Mouse (Mus musculus): Measurements from ENCODE around the gene Tarsl2. TPM values are rescaled to one million over a fixed set of nuclear protein-coding genes. Genes with fewer than 3 reads are reported as not detected.
A peak's percentile ranks its signal among the peaks of the same experiment; 100 is the strongest.

Gene Tarsl2
- polyA plus RNA-seq, 1 experiment from 2014 or later = 19.7 TPM

- Histone ChIP-seq H3K9ac (ENCODE audit: low read depth, low read length) (no peak overlapping the region), H3K36me3 (ENCODE audit: control insufficient read depth, insufficient read depth, low read length) (no peaks in the 10 kb centered on the region), H3K27ac (ENCODE audit: low read depth, low read length) (no peak overlapping the region), H3K4me2 (ENCODE audit: low read length) (no peak overlapping the region), H3K27me3 (replicated peaks; ENCODE audit: control insufficient read depth, insufficient read depth, low read length) (no peaks in the 10 kb centered on the region), H3K4me3 (ENCODE audit: low read length) (no peak overlapping the region), H3K4me1 (ENCODE audit: control insufficient read depth, insufficient read depth, low read depth, low read length) (no peaks in the 10 kb centered on the region), H3K9me3 (ENCODE audit: control insufficient read depth, low read length) (no peaks in the 10 kb centered on the region)
- WGBS = 85% methylated on average over 3 of the region's 3 CpGs
- no peak for ATAC-seq
Measured at GRCm38 (mm10) chr7:65623330-65623729, 21.4 kb upstream of the Tarsl2 start.

GRCm38 (mm10) chr7:65625528-65625927 lies 19.2 kb upstream of the Tarsl2 start:
- H3K4me2 ChIP-seq (ENCODE audit: low read length) = no peak overlapping the region
- H3K9ac ChIP-seq (ENCODE audit: low read depth, low read length) = no peak overlapping the region
- no peaks in the 10 kb centered on the region for H3K27me3 ChIP-seq (replicated peaks; ENCODE audit: control insufficient read depth, insufficient read depth, low read length)
- H3K27ac ChIP-seq (ENCODE audit: low read depth, low read length) = no peak overlapping the region
- H3K36me3 ChIP-seq (ENCODE audit: control insufficient read depth, insufficient read depth, low read length) = no peaks in the 10 kb centered on the region
- no peaks in the 10 kb centered on the region for H3K4me1 ChIP-seq (ENCODE audit: control insufficient read depth, insufficient read depth, low read depth, low read length)
- WGBS = 53% methylated on average over 2 of the region's 2 CpGs
- no peak for ATAC-seq
- H3K4me3 ChIP-seq (ENCODE audit: low read length) = no peak overlapping the region
- H3K9me3 ChIP-seq (ENCODE audit: control insufficient read depth, low read length) = no peaks in the 10 kb centered on the region

GRCm38 (mm10) chr7:65629846-65630245 lies 14.9 kb upstream of the Tarsl2 start:
- no peaks in the 10 kb centered on the region for H3K36me3 ChIP-seq (ENCODE audit: control insufficient read depth, insufficient read depth, low read length)
- H3K9me3 ChIP-seq (ENCODE audit: control insufficient read depth, low read length) = no peaks in the 10 kb centered on the region
- no peak overlapping the region for H3K27ac ChIP-seq (ENCODE audit: low read depth, low read length)
- 94% methylated on average over 1 of the region's 1 CpGs for WGBS
- no peaks in the 10 kb centered on the region for H3K27me3 ChIP-seq (replicated peaks; ENCODE audit: control insufficient read depth, insufficient read depth, low read length)
- H3K9ac ChIP-seq (ENCODE audit: low read depth, low read length) = no peak overlapping the region
- no peaks in the 10 kb centered on the region for H3K4me1 ChIP-seq (ENCODE audit: control insufficient read depth, insufficient read depth, low read depth, low read length)
- no peak overlapping the region for H3K4me3 ChIP-seq (ENCODE audit: low read length)
- H3K4me2 ChIP-seq (ENCODE audit: low read length) = no peak overlapping the region
- ATAC-seq = no peak

- no peaks in the 10 kb centered on the region for H3K4me1 ChIP-seq (ENCODE audit: control insufficient read depth, insufficient read depth, low read depth, low read length)
- WGBS = 54% methylated on average over 5 of the region's 5 CpGs
Measured at GRCm38 (mm10) chr7:65630661-65631060, 14.0 kb upstream of the Tarsl2 start.

GRCm38 (mm10) chr7:65635831-65636230 lies 8.9 kb upstream of the Tarsl2 start:
- H3K27me3 ChIP-seq (replicated peaks; ENCODE audit: control insufficient read depth, insufficient read depth, low read length) = no peaks in the 10 kb centered on the region
- H3K4me1 ChIP-seq (ENCODE audit: control insufficient read depth, insufficient read depth, low read depth, low read length) = no peaks in the 10 kb centered on the region; the same call in 1 of the 2 replicates
- H3K9ac ChIP-seq (ENCODE audit: low read depth, low read length) = no peak overlapping the region
- WGBS = 86% methylated on average over 6 of the region's 6 CpGs
- no peaks in the 10 kb centered on the region for H3K36me3 ChIP-seq (ENCODE audit: control insufficient read depth, insufficient read depth, low read length)
- no peak overlapping the region for H3K4me2 ChIP-seq (ENCODE audit: low read length)
- H3K9me3 ChIP-seq (ENCODE audit: control insufficient read depth, low read length) = no peaks in the 10 kb centered on the region
- ATAC-seq = no peak
- no peak overlapping the region for H3K4me3 ChIP-seq (ENCODE audit: low read length)
- H3K27ac ChIP-seq (ENCODE audit: low read depth, low read length) = no peak overlapping the region

More at GRCm38 (mm10) chr7:65630661-65631060, 14.0 kb upstream of the Tarsl2 start:
- H3K9ac ChIP-seq (ENCODE audit: low read depth, low read length) = no peak overlapping the region
- ATAC-seq = no peak
- no peaks in the 10 kb centered on the region for H3K9me3 ChIP-seq (ENCODE audit: control insufficient read depth, low read length)
- H3K4me3 ChIP-seq (ENCODE audit: low read length) = no peak overlapping the region
- H3K27ac ChIP-seq (ENCODE audit: low read depth, low read length) = no peak overlapping the region
- no peak overlapping the region for H3K4me2 ChIP-seq (ENCODE audit: low read length)
- no peaks in the 10 kb centered on the region for H3K27me3 ChIP-seq (replicated peaks; ENCODE audit: control insufficient read depth, insufficient read depth, low read length)
- H3K36me3 ChIP-seq (ENCODE audit: control insufficient read depth, insufficient read depth, low read length) = no peaks in the 10 kb centered on the region

GRCm38 (mm10) chr7:65636356-65636880 lies 8.3 kb upstream of the Tarsl2 start:
- no peaks in the 10 kb centered on the region for H3K36me3 ChIP-seq (ENCODE audit: control insufficient read depth, insufficient read depth, low read length)
- WGBS = 71% methylated on average over 7 of the region's 7 CpGs
- no peaks in the 10 kb centered on the region for H3K9me3 ChIP-seq (ENCODE audit: control insufficient read depth, low read length)
- H3K4me1 ChIP-seq (ENCODE audit: control insufficient read depth, insufficient read depth, low read depth, low read length) = no peaks in the 10 kb centered on the region; the same call in 1 of the 2 replicates
- no peak overlapping the region for H3K27ac ChIP-seq (ENCODE audit: low read depth, low read length)
- no peak overlapping the region for H3K9ac ChIP-seq (ENCODE audit: low read depth, low read length)
- H3K4me3 ChIP-seq (ENCODE audit: low read length) = no peak overlapping the region
- H3K27me3 ChIP-seq (replicated peaks; ENCODE audit: control insufficient read depth, insufficient read depth, low read length) = no peaks in the 10 kb centered on the region
- no peak for ATAC-seq
- no peak overlapping the region for H3K4me2 ChIP-seq (ENCODE audit: low read length)

GRCm38 (mm10) chr7:65638170-65638770 lies 6.4 kb upstream of the Tarsl2 start:
- H3K4me3 ChIP-seq (ENCODE audit: low read length) = no peak overlapping the region
- no peaks in the 10 kb centered on the region; the same call in 1 of the 2 replicates for H3K4me1 ChIP-seq (ENCODE audit: control insufficient read depth, insufficient read depth, low read depth, low read length)
- H3K27ac ChIP-seq (ENCODE audit: low read depth, low read length) = no peak overlapping the region
- peak; percentile 55; the same call in 1 of the 2 replicates for ATAC-seq
- H3K36me3 ChIP-seq (ENCODE audit: control insufficient read depth, insufficient read depth, low read length) = no peaks in the 10 kb centered on the region
- no peak overlapping the region for H3K9ac ChIP-seq (ENCODE audit: low read depth, low read length)
- H3K27me3 ChIP-seq (replicated peaks; ENCODE audit: control insufficient read depth, insufficient read depth, low read length) = no peaks in the 10 kb centered on the region
- 31% methylated on average over 7 of the region's 7 CpGs for WGBS
- no peak overlapping the region for H3K4me2 ChIP-seq (ENCODE audit: low read length)
- no peaks in the 10 kb centered on the region for H3K9me3 ChIP-seq (ENCODE audit: control insufficient read depth, low read length)

GRCm38 (mm10) chr7:65639821-65640382 lies 4.8 kb upstream of the Tarsl2 start:
- Histone ChIP-seq H3K9me3 (ENCODE audit: control insufficient read depth, low read length) (no peaks in the 10 kb centered on the region), H3K36me3 (ENCODE audit: control insufficient read depth, insufficient read depth, low read length) (no peaks in the 10 kb centered on the region), H3K27me3 (replicated peaks; ENCODE audit: control insufficient read depth, insufficient read depth, low read length) (no peaks in the 10 kb centered on the region), H3K4me1 (ENCODE audit: control insufficient read depth, insufficient read depth, low read depth, low read length) (no peaks in the 10 kb centered on the region; the same call in 1 of the 2 replicates), H3K27ac (ENCODE audit: low read depth, low read length) (no peak overlapping the region), H3K4me2 (ENCODE audit: low read length) (no peak overlapping the region), H3K4me3 (ENCODE audit: low read length) (no peak overlapping the region), H3K9ac (ENCODE audit: low read depth, low read length) (no peak overlapping the region)
- no peak for ATAC-seq
- WGBS = 69% methylated on average over 6 of the region's 6 CpGs

GRCm38 (mm10) chr7:65640672-65641071 lies 4.0 kb upstream of the Tarsl2 start:
- Histone ChIP-seq H3K36me3 (ENCODE audit: control insufficient read depth, insufficient read depth, low read length) (no peaks in the 10 kb centered on the region), H3K27me3 (replicated peaks; ENCODE audit: control insufficient read depth, insufficient read depth, low read length) (no peaks in the 10 kb centered on the region), H3K4me2 (ENCODE audit: low read length) (no peak overlapping the region), H3K9ac (ENCODE audit: low read depth, low read length) (no peak overlapping the region), H3K4me1 (ENCODE audit: control insufficient read depth, insufficient read depth, low read depth, low read length) (no peaks in the 10 kb centered on the region; the same call in 1 of the 2 replicates), H3K4me3 (ENCODE audit: low read length) (no peak overlapping the region), H3K9me3 (ENCODE audit: control insufficient read depth, low read length) (no peaks in the 10 kb centered on the region), H3K27ac (ENCODE audit: low read depth, low read length) (no peak overlapping the region)
- 89% methylated on average over 6 of the region's 6 CpGs for WGBS
- no peak for ATAC-seq
